In genomic region chr4:69973566-69973965, GRCm38 (mm10) we compare ENCODE assay signal across 13 mouse cellular contexts.
"Had no signal": no experiment of that assay in that cellular context is flagged by ENCODE, and none has a peak within 500 bp of the region (broad histone marks: within the 10 kb centered on the region; RNA-seq: fewer than 3 reads in every experiment).

No protein-coding gene starts in this region.

- H3K27ac ChIP-seq: layer of hippocampus, adult 2 months; limb, embryonic 12.5 days; liver, embryonic 13.5 days; lung, embryonic 15.5 days; macrophage; midbrain, embryonic 15.5 days; stomach, postnatal 0 days had no signal

- DNase-seq: kidney, postnatal 10 days; kidney, postnatal 4 days; liver; liver, embryonic 13.5 days; liver, postnatal 0 days; lung, postnatal 14 days had no signal

- H3K4me1 ChIP-seq: liver, embryonic 13.5 days; lung, embryonic 15.5 days; megakaryocyte, embryonic 14.5 days; midbrain, embryonic 15.5 days had no signal

- H3K27me3 ChIP-seq: limb, embryonic 12.5 days; liver, embryonic 13.5 days; lung, embryonic 15.5 days; megakaryocyte, embryonic 14.5 days; midbrain, embryonic 15.5 days had no signal

- H3K4me3 ChIP-seq: layer of hippocampus, adult 2 months; limb, embryonic 12.5 days; liver, embryonic 13.5 days; lung, embryonic 15.5 days; megakaryocyte, embryonic 14.5 days; midbrain, embryonic 15.5 days had no signal

- H3K9me3 ChIP-seq: limb, embryonic 12.5 days; liver, embryonic 13.5 days; lung, embryonic 15.5 days; midbrain, embryonic 15.5 days had no signal

- H3K36me3 ChIP-seq: limb, embryonic 12.5 days; liver, embryonic 13.5 days; lung, embryonic 15.5 days; midbrain, embryonic 15.5 days had no signal

- H3K9ac ChIP-seq: limb, embryonic 12.5 days; liver, embryonic 13.5 days; liver, postnatal 0 days; lung, embryonic 15.5 days; midbrain, embryonic 15.5 days had no signal

- ATAC-seq: liver, postnatal 0 days; midbrain, embryonic 15.5 days had no signal

- H3K4me2 ChIP-seq: limb, embryonic 12.5 days; liver, embryonic 13.5 days; lung, embryonic 15.5 days; midbrain, embryonic 15.5 days had no signal
